Mouse (Mus musculus) G1E (cell line): ENCODE data around the gene Art1. TPM values are rescaled to one million over a fixed set of nuclear protein-coding genes. Genes with fewer than 3 reads are reported as not detected.
A peak's percentile ranks its signal among the peaks of the same experiment; 100 is the strongest.

Experiments used
- ATAC-seq: 2 replicates; pipeline ENCODE4 v1.8.0; 2016; ENCODE audit warnings: mild to moderate bottlenecking; ENCODE audit not compliant: insufficient number of reproducible peaks, poor library complexity, low FRiP score, severe bottlenecking; ENCODE audit errors: extremely low read depth
- DNase-seq: peaks from one replicate; pipeline ENCODE4 v3.0.0; 2012; ENCODE audit warnings: low spot score
- H3K27me3 ChIP-seq: 2 replicates; pipeline ENCODE4 v1.6.1; 2012; ENCODE audit warnings: mild to moderate bottlenecking, low read length, inconsistent platforms; ENCODE audit not compliant: insufficient read depth
- H3K36me3 ChIP-seq: replicated peaks from 2 replicates; pipeline ENCODE3; 2012; ENCODE audit warnings: mild to moderate bottlenecking, inconsistent platforms
- H3K4me1 ChIP-seq: 2 replicates; pipeline ENCODE4 v1.6.1; 2012; ENCODE audit warnings: low read depth, low read length, inconsistent platforms, mixed read lengths; ENCODE audit not compliant: insufficient read depth
- H3K4me3 ChIP-seq: 2 replicates; pipeline ENCODE4 v1.5.1; 2012; ENCODE audit warnings: low read depth, mild to moderate bottlenecking, inconsistent platforms, low read length, moderate library complexity, mixed read lengths
- H3K9me3 ChIP-seq: replicated peaks from 2 replicates; pipeline ENCODE4 v1.6.1; 2012; ENCODE audit warnings: inconsistent platforms
- CTCF ChIP-seq: IDR thresholded peaks from 2 replicates; pipeline ENCODE4 v1.5.1; 2012; ENCODE audit warnings: low read depth, low read length, inconsistent platforms, mixed read lengths
- GATA1 ChIP-seq: IDR thresholded peaks from 2 replicates; pipeline ENCODE4 v1.6.1; 2012; ENCODE audit warnings: borderline replicate concordance, low read length, inconsistent platforms, mixed read lengths
- GATA2 ChIP-seq: IDR thresholded peaks from 2 replicates; pipeline ENCODE4 v1.6.1; 2012; ENCODE audit warnings: low read depth, low read length, inconsistent platforms, borderline replicate concordance
- POLR2AphosphoS5 ChIP-seq: IDR thresholded peaks from 2 replicates; pipeline ENCODE4 v1.6.1; 2012; ENCODE audit warnings: low read depth, low read length, inconsistent platforms; ENCODE audit not compliant: insufficient replicate concordance
- TAL1 ChIP-seq: conservative IDR thresholded peaks from 2 replicates; pipeline ENCODE4 v1.6.1; 2012; ENCODE audit warnings: low read depth, low read length, inconsistent platforms, mixed read lengths
- polyA plus RNA-seq: library from polyadenylated mRNA; stranded (reverse); fragments of >175 nt; gene quantifications from 2 replicates; pipeline ENCODE4 v1.2.3, GENCODE M21; 2012
- total RNA-seq, 2 experiments: library from RNA; stranded (forward) in 1 of 2; stranded (reverse) in 1 of 2; fragments of 200-1000 nt in 1 of 2; fragments of >200 nt in 1 of 2; fragmentation: Nextera tagmentation in 1 of 2; gene quantifications; 2 replicates each; pipeline ENCODE4 v1.2.3; 2014 to 2017

The Art1 gene
- total RNA-seq (2014; fragmentation: Nextera tagmentation) = not detected in 2 replicates
- total RNA-seq (2017) = 0.22 TPM in 1 of 2 replicates, not detected in the other
- not detected in 2 replicates for polyA plus RNA-seq

DNA sequence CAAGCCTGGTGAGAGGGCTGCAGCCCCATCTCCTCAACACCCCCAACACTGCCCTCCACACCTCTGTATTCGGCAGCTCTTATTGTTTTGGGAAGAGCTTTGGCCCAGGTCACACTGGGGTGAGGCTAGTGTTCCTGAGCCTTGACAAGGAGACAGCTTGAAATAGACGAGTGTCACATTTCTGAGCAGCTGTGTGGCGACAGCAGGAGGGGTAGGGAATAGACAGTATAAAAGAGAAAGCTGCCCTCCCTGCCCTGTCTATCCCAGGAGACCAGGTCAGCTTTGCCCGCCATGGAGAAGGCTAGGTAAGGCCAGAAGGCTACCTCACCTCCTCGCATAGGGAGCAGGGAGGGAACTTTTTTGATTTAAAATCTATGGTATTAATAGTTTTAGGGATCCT lies at the start of gene Art1:
Gene Art1 (plus strand): TSS at position 257 of the 400 bp plus-strand sequence.
- DNase-seq (no peak), ATAC-seq (no peak)
- no peaks in the 10 kb centered on the region for H3K9me3 ChIP-seq
- no peaks in the 10 kb centered on the region for H3K36me3 ChIP-seq
- H3K4me3 ChIP-seq = no peak within 1 kb of the TSS
- no peak for TF ChIP-seq GATA2
- no peak for TF ChIP-seq GATA1
- no peak for TF ChIP-seq TAL1
- TF ChIP-seq POLR2AphosphoS5 = no peak
- no peak for TF ChIP-seq CTCF
- H3K4me1 ChIP-seq = peaks cover 23% of the 10 kb centered on the region
- peaks cover 73% of the 10 kb centered on the region for H3K27me3 ChIP-seq

DNA sequence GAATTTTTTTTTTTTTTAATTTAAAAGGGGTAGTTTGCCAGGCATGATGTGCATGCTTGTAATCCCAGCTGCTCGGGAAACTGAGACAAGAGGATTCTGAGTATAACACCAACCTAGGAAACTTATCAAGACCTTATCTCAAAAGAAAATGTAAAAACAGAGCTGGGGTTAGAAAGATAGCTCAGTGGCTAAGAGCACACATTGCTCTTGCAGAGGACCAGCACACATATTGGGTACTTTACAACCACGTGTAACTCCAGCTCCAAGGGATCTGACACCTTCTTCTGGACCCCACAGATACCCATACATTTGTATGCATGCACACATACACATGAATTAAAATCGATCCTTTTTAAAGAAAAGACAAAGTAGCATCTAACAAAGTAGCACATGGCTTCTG lies 40.2 kb upstream of the Art1 start:
- Histone ChIP-seq H3K4me1 (peaks cover 21% of the 10 kb centered on the region), H3K27me3 (no peaks in the 10 kb centered on the region), H3K9me3 (no peaks in the 10 kb centered on the region), H3K4me3 (no peak overlapping the region), H3K36me3 (peaks cover 33% of the 10 kb centered on the region)
- ATAC-seq (no peak), DNase-seq (no peak)
- TF ChIP-seq GATA1 (no peak), GATA2 (no peak), POLR2AphosphoS5 (no peak), TAL1 (no peak), CTCF (no peak)

DNA sequence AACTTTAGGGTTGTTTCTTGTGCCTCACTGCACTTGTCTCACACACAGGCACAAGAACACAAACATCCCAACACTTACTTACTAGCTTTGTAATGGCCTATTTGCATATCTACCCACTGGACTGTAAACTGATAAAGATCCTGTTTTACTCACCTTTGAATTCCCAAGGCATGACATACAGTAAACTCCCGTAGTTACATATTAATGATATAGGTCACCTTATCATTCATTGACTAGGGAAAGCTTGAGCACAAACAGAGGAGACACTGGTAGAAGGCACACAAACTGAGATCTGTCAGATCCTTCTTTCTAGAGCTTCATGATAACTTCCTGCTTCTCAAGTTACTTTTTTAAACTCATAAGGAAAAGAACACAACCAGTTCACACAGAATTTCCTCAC lies 39.3 kb upstream of the Art1 start:
- DNase-seq = no peak

DNA sequence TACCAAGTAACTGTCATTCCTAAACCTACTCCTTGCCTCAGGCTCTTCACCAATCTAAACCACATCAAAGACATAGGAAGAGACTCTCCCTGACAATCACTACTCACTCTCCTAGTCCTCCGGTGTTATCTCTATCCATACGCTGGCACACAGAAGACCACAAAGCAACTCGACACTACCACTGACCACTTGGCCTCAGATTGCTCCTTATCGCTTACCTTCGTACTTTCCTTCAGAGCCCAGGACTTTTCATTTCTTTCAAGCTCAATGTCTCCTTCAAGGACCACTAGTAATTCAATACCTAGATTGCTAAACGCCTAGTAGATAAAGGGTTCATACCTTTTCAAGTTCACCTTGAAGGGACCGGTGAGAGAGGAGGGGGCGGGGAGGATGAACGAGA lies 37.7 kb upstream of the Art1 start:
- TF ChIP-seq CTCF = no peak
- no peak for TF ChIP-seq GATA2
- TF ChIP-seq GATA1 = no peak
- TF ChIP-seq TAL1 = no peak
- no peak for TF ChIP-seq POLR2AphosphoS5
- DNase-seq (no peak), ATAC-seq (no peak)
- H3K4me3 ChIP-seq = peak overlapping the region; percentile 72; the same call in 1 of the 2 replicates
- H3K4me1 ChIP-seq = peaks cover 31% of the 10 kb centered on the region
- no peaks in the 10 kb centered on the region for H3K9me3 ChIP-seq
- H3K27me3 ChIP-seq = no peaks in the 10 kb centered on the region
- peaks cover 33% of the 10 kb centered on the region for H3K36me3 ChIP-seq

More for the DNA sequence above, 39.3 kb upstream of the Art1 start:
- TF ChIP-seq GATA1 (no peak), TAL1 (no peak), GATA2 (no peak), POLR2AphosphoS5 (no peak), CTCF (no peak)
- no peak for ATAC-seq
- H3K4me3 ChIP-seq = no peak overlapping the region
- H3K4me1 ChIP-seq = peaks cover 27% of the 10 kb centered on the region
- no peaks in the 10 kb centered on the region for H3K9me3 ChIP-seq
- H3K27me3 ChIP-seq = no peaks in the 10 kb centered on the region
- H3K36me3 ChIP-seq = peaks cover 27% of the 10 kb centered on the region

DNA sequence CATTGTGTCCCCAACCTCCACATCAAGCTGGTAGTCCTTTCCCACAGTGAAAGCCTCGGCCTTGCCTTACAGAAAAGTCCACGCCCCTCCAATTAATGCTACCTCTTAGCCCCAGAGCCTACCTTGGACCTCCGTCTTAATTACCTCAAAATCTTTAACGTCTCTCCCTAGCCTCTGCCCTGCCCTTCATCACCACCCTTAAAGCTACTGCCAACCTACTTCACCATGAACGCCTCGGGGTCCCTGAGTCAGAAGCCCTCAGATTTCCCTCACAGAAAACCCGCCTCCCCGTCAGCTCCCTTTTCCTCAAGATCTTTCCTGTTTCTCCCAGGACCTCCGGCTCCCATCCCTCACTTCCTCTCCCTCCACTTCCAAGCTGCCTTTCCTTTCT lies 36.9 kb upstream of the Art1 start:
- Histone ChIP-seq H3K27me3 (no peaks in the 10 kb centered on the region), H3K36me3 (peaks cover 30% of the 10 kb centered on the region), H3K9me3 (no peaks in the 10 kb centered on the region), H3K4me1 (peaks cover 34% of the 10 kb centered on the region), H3K4me3 (peak overlapping the region; percentile 72)
- ATAC-seq = no peak
- DNase-seq = no peak
- TF ChIP-seq GATA2 (no peak), GATA1 (no peak), POLR2AphosphoS5 (no peak), TAL1 (no peak), CTCF (no peak)

DNA sequence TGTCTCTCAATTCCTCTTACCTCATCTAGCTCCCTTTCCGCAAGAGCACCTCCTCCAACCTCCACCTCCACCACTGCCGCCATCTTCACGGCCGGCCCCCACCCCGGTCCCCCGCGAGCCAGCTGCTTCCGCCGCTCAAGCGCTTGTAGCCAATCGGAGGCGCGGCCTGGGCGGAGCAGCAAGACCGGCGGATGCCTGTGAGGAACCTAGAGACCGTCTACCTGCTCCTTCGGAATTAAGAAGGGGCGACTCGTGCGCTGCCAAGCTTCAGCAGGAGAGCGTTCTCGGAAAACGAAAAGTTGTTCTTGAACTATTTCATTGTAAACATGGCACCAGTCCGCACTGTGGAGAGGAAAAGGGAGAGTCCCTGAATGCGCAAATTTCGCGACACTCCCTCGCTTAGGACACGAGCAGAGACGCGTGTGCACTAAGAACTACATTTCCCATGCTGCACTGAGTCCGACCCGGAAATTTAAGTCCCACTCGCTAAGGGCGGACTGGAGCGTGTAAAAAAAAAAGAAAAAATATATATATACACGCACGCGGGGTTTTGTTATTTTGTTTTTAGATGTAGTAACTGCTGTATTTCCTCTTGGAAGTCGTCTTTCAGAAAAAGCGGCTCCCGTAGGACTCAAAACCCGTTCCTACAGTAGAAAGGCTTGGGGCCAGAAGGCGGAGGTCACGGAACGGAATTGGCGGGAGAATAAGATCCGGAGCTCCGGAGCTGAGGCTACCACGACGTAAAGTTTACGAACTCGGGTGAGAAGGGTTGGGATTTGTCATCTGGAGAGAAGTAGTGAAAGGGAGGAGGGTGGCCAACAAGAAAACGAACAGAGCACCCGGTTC lies 36.3 kb upstream of the Art1 start, which contains the start of the genes Rnf121, Xndc1 and Xntrpc:
Gene Rnf121 (minus strand): TSS at position 424 of the 846 bp plus-strand sequence.
Gene Xndc1 (plus strand): TSS at position 466 of the 846 bp plus-strand sequence.
Gene Xntrpc (plus strand): TSS at position 668 of the 846 bp plus-strand sequence.
- H3K4me3 ChIP-seq = peak within 1 kb of the TSS; percentile 72
- ATAC-seq = peak; percentile 92
- H3K27me3 ChIP-seq = no peaks in the 10 kb centered on the region
- peak; percentile 89 for DNase-seq
- H3K9me3 ChIP-seq = no peaks in the 10 kb centered on the region
- peaks cover 34% of the 10 kb centered on the region for H3K4me1 ChIP-seq
- no peak for TF ChIP-seq CTCF
- TF ChIP-seq POLR2AphosphoS5 = no peak
- no peak for TF ChIP-seq GATA1
- TF ChIP-seq GATA2 = no peak
- no peak for TF ChIP-seq TAL1
- H3K36me3 ChIP-seq = peaks cover 30% of the 10 kb centered on the region
